Mouse (Mus musculus) adrenal gland, postnatal 25 days (tissue): ENCODE data around the gene Cntn6. TPM values are rescaled to one million over a fixed set of nuclear protein-coding genes. Genes with fewer than 3 reads are reported as not detected.

Source experiments
- DNase-seq: peaks from one replicate; pipeline ENCODE4 v3.0.0; 2021; ENCODE audit warnings: mixed read lengths
- long read RNA-seq: library from polyadenylated mRNA; stranded (forward); transcript quantifications from one replicate; pipeline ENCODE4 v2.0.0, GENCODE M21; 2021
- total RNA-seq: library from RNA; stranded (reverse); gene quantifications from 2 replicates; pipeline ENCODE4 v1.2.3, GENCODE M21; 2021

Gene Cntn6
- not detected in 2 replicates for total RNA-seq
- long read RNA-seq = 0 reads

GRCm38 (mm10) chr6:104492490-104493431 is at the start of gene Cntn6:
Gene Cntn6 (plus strand): TSS chr6:104492790.
- DNase-seq = no peak

GRCm38 (mm10) chr6:104443731-104444130 is 48.9 kb upstream of the Cntn6 start:
- no peak for DNase-seq

- DNase-seq = no peak
Observed at GRCm38 (mm10) chr6:104470706-104471105, 21.9 kb upstream of the Cntn6 start.

- DNase-seq = no peak
Observed at GRCm38 (mm10) chr6:104479242-104479641, 13.3 kb upstream of the Cntn6 start.

GRCm38 (mm10) chr6:104493459-104493858 is 869 bp downstream of the Cntn6 start:
- no peak for DNase-seq

GRCm38 (mm10) chr6:104495801-104496200 is 3.2 kb downstream of the Cntn6 start:
- DNase-seq = no peak

- no peak for DNase-seq
Observed at GRCm38 (mm10) chr6:104563993-104564392, 71.4 kb downstream of the Cntn6 start.

- no peak for DNase-seq
Observed at GRCm38 (mm10) chr6:104569564-104569963, 77.0 kb downstream of the Cntn6 start.

GRCm38 (mm10) chr6:104588028-104588427 is 95.4 kb downstream of the Cntn6 start:
- DNase-seq = no peak

- DNase-seq = no peak
Observed at GRCm38 (mm10) chr6:104600838-104601397, 108.3 kb downstream of the Cntn6 start.

GRCm38 (mm10) chr6:104602894-104603293 is 110.3 kb downstream of the Cntn6 start:
- DNase-seq = no peak

- no peak for DNase-seq
Observed at GRCm38 (mm10) chr6:104603371-104603770, 110.8 kb downstream of the Cntn6 start.

- no peak for DNase-seq
Observed at GRCm38 (mm10) chr6:104605214-104605613, 112.6 kb downstream of the Cntn6 start.

GRCm38 (mm10) chr6:104653518-104653917 is 160.9 kb downstream of the Cntn6 start:
- no peak for DNase-seq

GRCm38 (mm10) chr6:104668701-104669100 is 176.1 kb downstream of the Cntn6 start:
- DNase-seq = no peak

GRCm38 (mm10) chr6:104674249-104674648 is 181.7 kb downstream of the Cntn6 start:
- DNase-seq = no peak

GRCm38 (mm10) chr6:104679809-104680495 is 187.4 kb downstream of the Cntn6 start:
- no peak for DNase-seq

- no peak for DNase-seq
Observed at GRCm38 (mm10) chr6:104687980-104688379, 195.4 kb downstream of the Cntn6 start.

GRCm38 (mm10) chr6:104688439-104689125 is 196.0 kb downstream of the Cntn6 start:
- DNase-seq = no peak

GRCm38 (mm10) chr6:104728571-104728970 is 236.0 kb downstream of the Cntn6 start:
- DNase-seq = no peak

- no peak for DNase-seq
Observed at GRCm38 (mm10) chr6:104734256-104734655, 241.7 kb downstream of the Cntn6 start.

GRCm38 (mm10) chr6:104738999-104739398 is 246.4 kb downstream of the Cntn6 start:
- no peak for DNase-seq
